Mouse (Mus musculus) CH12.LX (cell line): ENCODE results near the gene Ankar. TPM values are rescaled to one million over a fixed set of nuclear protein-coding genes. Genes with fewer than 3 reads are reported as not detected.

Source experiments
- DNase-seq: peaks from one replicate; pipeline ENCODE4 v3.0.0-alpha.2; 2013; ENCODE audit errors: extremely low read depth
- H3K27ac ChIP-seq: 2 replicates; pipeline ENCODE4 v1.5.1; 2012; ENCODE audit warnings: low read depth, mild to moderate bottlenecking, control low read depth, moderate library complexity; ENCODE audit not compliant: insufficient read depth
- H3K27me3 ChIP-seq: replicated peaks from 2 replicates; pipeline ENCODE3; 2012; ENCODE audit warnings: inconsistent platforms
- H3K36me3 ChIP-seq, 2 experiments: replicated peaks in 1 of 2; 2 replicates each; pipeline versions ENCODE3 to v1.6.1; 2012; ENCODE audit warnings: inconsistent platforms in 1 of 2, low read length in 1 of 2, mild to moderate bottlenecking in 1 of 2, mixed read lengths in 1 of 2, moderate library complexity in 1 of 2; ENCODE audit not compliant: control insufficient read depth in 1 of 2, insufficient read depth in 1 of 2
- H3K4me1 ChIP-seq, 2 experiments: 2 replicates each; pipeline ENCODE4 v1.6.1; 2012; ENCODE audit warnings: inconsistent platforms in 1 of 2, moderate library complexity in 1 of 2; ENCODE audit not compliant: insufficient read depth in 2 of 2, control insufficient read depth in 1 of 2
- H3K4me2 ChIP-seq: 2 replicates; pipeline ENCODE4 v1.6.1; 2012; ENCODE audit warnings: low read depth, mild to moderate bottlenecking, control low read depth; ENCODE audit not compliant: poor library complexity, insufficient read depth, severe bottlenecking
- H3K4me3 ChIP-seq, 3 experiments: fragments of 150-350 bp in 1 of 3; sonication (generic) in 1 of 3; replicated peaks in 1 of 3; 2 replicates each; pipeline versions ENCODE3 to v1.5.1; 2011 to 2012; ENCODE audit warnings: low read depth in 2 of 3, low read length in 2 of 3, mild to moderate bottlenecking in 2 of 3, moderate library complexity in 2 of 3, control low read depth in 1 of 3, improper control_type of control experiment in 1 of 3, inconsistent platforms in 1 of 3, mixed read lengths in 1 of 3; ENCODE audit not compliant: poor library complexity in 1 of 3
- H3K79me2 ChIP-seq: replicated peaks from 2 replicates; pipeline ENCODE4 v1.6.1; 2012; ENCODE audit warnings: mild to moderate bottlenecking, moderate library complexity; ENCODE audit not compliant: control insufficient read depth, poor library complexity, insufficient read depth, severe bottlenecking; ENCODE audit errors: extremely low read depth
- H3K9ac ChIP-seq: 2 replicates; pipeline ENCODE4 v1.6.1; 2012; ENCODE audit warnings: low read depth, mild to moderate bottlenecking, control low read depth, moderate library complexity; ENCODE audit not compliant: insufficient read depth
- H3K9me3 ChIP-seq: replicated peaks from 2 replicates; pipeline ENCODE3; 2012; ENCODE audit warnings: low read length, inconsistent platforms, mixed read lengths
- CHD2 ChIP-seq: IDR thresholded peaks from 2 replicates; pipeline ENCODE4 v1.6.1; 2011; ENCODE audit warnings: low read length, improper control_type of control experiment
- CTCF ChIP-seq, 2 experiments: IDR thresholded peaks in 1 of 2; conservative IDR thresholded peaks in 1 of 2; 2 replicates each; pipeline ENCODE4 v1.5.1; 2011 to 2012; ENCODE audit warnings: low read depth in 2 of 2, low read length in 2 of 2, improper control_type of control experiment in 1 of 2, inconsistent platforms in 1 of 2, mild to moderate bottlenecking in 1 of 2, moderate library complexity in 1 of 2
- E2F4 ChIP-seq: IDR thresholded peaks from 2 replicates; pipeline ENCODE4 v1.6.1; 2011; ENCODE audit warnings: low read depth, low read length, improper control_type of control experiment; ENCODE audit not compliant: insufficient replicate concordance
- ELF1 ChIP-seq: IDR thresholded peaks from 2 replicates; pipeline ENCODE4 v1.6.1; 2014; ENCODE audit warnings: low read depth, mild to moderate bottlenecking, inconsistent platforms, low read length, improper control_type of control experiment
- EP300 ChIP-seq: IDR thresholded peaks from 2 replicates; pipeline ENCODE4 v1.6.1; 2011; ENCODE audit warnings: low read length, improper control_type of control experiment
- GABPA ChIP-seq: IDR thresholded peaks from 2 replicates; pipeline ENCODE4 v1.6.1; 2012; ENCODE audit warnings: low read depth, low read length, improper control_type of control experiment, inconsistent platforms; ENCODE audit not compliant: insufficient replicate concordance
- HCFC1 ChIP-seq: IDR thresholded peaks from 2 replicates; pipeline ENCODE4 v1.6.1; 2012; ENCODE audit warnings: low read depth, mild to moderate bottlenecking, inconsistent platforms, low read length, improper control_type of control experiment
- IRF4 ChIP-seq: IDR thresholded peaks from 2 replicates; pipeline ENCODE4 v1.6.1; 2014; ENCODE audit warnings: low read depth, mild to moderate bottlenecking, inconsistent platforms, low read length, improper control_type of control experiment
- MAZ ChIP-seq: IDR thresholded peaks from 2 replicates; pipeline ENCODE4 v1.6.1; 2012; ENCODE audit warnings: low read depth, mild to moderate bottlenecking, inconsistent platforms, low read length, improper control_type of control experiment, moderate library complexity
- MEF2A ChIP-seq: IDR thresholded peaks from 2 replicates; pipeline ENCODE4 v1.6.1; 2014; ENCODE audit warnings: low read depth, mild to moderate bottlenecking, inconsistent platforms, low read length, improper control_type of control experiment, borderline replicate concordance
- MXI1 ChIP-seq: IDR thresholded peaks from 2 replicates; pipeline ENCODE4 v1.6.1; 2011; ENCODE audit warnings: mild to moderate bottlenecking, low read depth, low read length, improper control_type of control experiment
- MYC ChIP-seq: IDR thresholded peaks from 2 replicates; pipeline ENCODE4 v1.6.1; 2011; ENCODE audit warnings: low read depth, mild to moderate bottlenecking, improper control_type of control experiment, low read length
- NRF1 ChIP-seq: IDR thresholded peaks from 2 replicates; pipeline ENCODE4 v1.6.1; 2014; ENCODE audit warnings: low read depth, mild to moderate bottlenecking, inconsistent platforms, low read length, improper control_type of control experiment, moderate library complexity
- RAD21 ChIP-seq: IDR thresholded peaks from 2 replicates; pipeline ENCODE4 v1.6.1; 2011; ENCODE audit warnings: low read depth, mild to moderate bottlenecking, low read length, improper control_type of control experiment, moderate library complexity
- RCOR1 ChIP-seq: conservative IDR thresholded peaks from 2 replicates; pipeline ENCODE4 v1.6.1; 2012; ENCODE audit warnings: low read depth, mild to moderate bottlenecking, inconsistent platforms, low read length, improper control_type of control experiment
- SMC3 ChIP-seq: IDR thresholded peaks from 2 replicates; pipeline ENCODE4 v1.6.1; 2011; ENCODE audit warnings: low read depth, low read length, improper control_type of control experiment
- ZC3H11A ChIP-seq: IDR thresholded peaks from 2 replicates; pipeline ENCODE4 v1.6.1; 2012; ENCODE audit warnings: low read depth, mild to moderate bottlenecking, inconsistent platforms, low read length, improper control_type of control experiment
- dilution Hi-C: fragments of 300-500 bp; cut with MboI; formaldehyde crosslinking; loops from 2 replicates; pipeline ENCODE4 v1.14.3; 2020; ENCODE audit warnings: low sequenced_read_pairs; ENCODE audit not compliant: extremely low pct_unique_long_range_greater_than_20kb, extremely low pct_ligation_motif_present
- in situ Hi-C: fragments of 300-500 bp; cut with MboI; formaldehyde crosslinking; loops from 3 replicates; pipeline ENCODE4 v1.14.3; 2019; ENCODE audit warnings: low sequenced_read_pairs, low pct_ligation_motif_present, low pct_unique_long_range_greater_than_20kb, mixed read lengths
- polyA plus RNA-seq: library from polyadenylated mRNA; unstranded; fragments of >175 nt; gene quantifications from 2 replicates; pipeline ENCODE4 v1.2.1, GENCODE M21; 2012; ENCODE audit warnings: low read depth; ENCODE audit not compliant: insufficient read length
- total RNA-seq, 2 experiments: library from RNA; depleted of rRNA; stranded (reverse); fragments of 300-350 nt in 1 of 2; fragments of >200 nt in 1 of 2; gene quantifications; 2 replicates each; pipeline ENCODE4 v1.2.3; 2012 to 2014

The Ankar gene
- total and polyA plus RNA-seq, 3 experiments = not detected

- peaks cover 54 to 91% of the 10 kb centered on the region in 2 experiments for H3K36me3 ChIP-seq
- DNase-seq = no peak
- H3K9me3 ChIP-seq = no peaks in the 10 kb centered on the region
- H3K4me1 ChIP-seq = peaks cover 0 to 32% of the 10 kb centered on the region in 2 experiments; a peak in 2 of 4 replicates
- H3K79me2 ChIP-seq = no peaks in the 10 kb centered on the region
- H3K27me3 ChIP-seq = no peaks in the 10 kb centered on the region
- in situ Hi-C loops = no loop called here
- TF ChIP-seq GABPA (no peak), NRF1 (no peak), RCOR1 (no peak), SMC3 (no peak), MYC (no peak), EP300 (no peak), ELF1 (no peak), CTCF (conservative IDR thresholded peaks at IDR 0.05 in 1 of 2, IDR thresholded peaks at IDR 0.05 in 1 of 2; ENCODE audit: low read depth in 2 of 2, low read length in 2 of 2) (no peak), HCFC1 (no peak), ZC3H11A (no peak), MAZ (no peak), IRF4 (no peak)
- dilution Hi-C loops = no loop called here
- no peak overlapping the region for H3K4me2 ChIP-seq
- H3K4me3 ChIP-seq = no peak overlapping the region
- H3K27ac ChIP-seq = no peak overlapping the region
- no peak overlapping the region for H3K9ac ChIP-seq
Observed at GRCm38 (mm10) chr1:72606186-72606673, 94.1 kb downstream of the Ankar start.

- no peaks in the 10 kb centered on the region for H3K27me3 ChIP-seq
- no peaks in the 10 kb centered on the region for H3K9me3 ChIP-seq
- H3K27ac ChIP-seq = no peak overlapping the region
- H3K79me2 ChIP-seq = no peaks in the 10 kb centered on the region
- H3K36me3 ChIP-seq = peaks cover 62 to 91% of the 10 kb centered on the region in 2 experiments
- no peak for DNase-seq
- H3K4me1 ChIP-seq = peaks cover 2 to 20% of the 10 kb centered on the region in 2 experiments; a peak in 2 of 4 replicates
- dilution Hi-C loops (no loop called here), in situ Hi-C loops (no loop called here)
- TF ChIP-seq MEF2A = no peak
- peak; percentile 14 for TF ChIP-seq RAD21
- no peak for TF ChIP-seq IRF4
- no peak for TF ChIP-seq GABPA
- no peak for TF ChIP-seq CHD2
- no peak for TF ChIP-seq MXI1
- TF ChIP-seq E2F4 = no peak
- H3K4me2 ChIP-seq = no peak overlapping the region
- H3K4me3 ChIP-seq = no peak overlapping the region
- no peak overlapping the region for H3K9ac ChIP-seq
Observed at GRCm38 (mm10) chr1:72602803-72603202, 97.6 kb downstream of the Ankar start.
